Mouse (Mus musculus) ES-Bruce4 (cell line): Measurements from ENCODE around the gene Vinac1. TPM values are rescaled to one million over a fixed set of nuclear protein-coding genes. Genes with fewer than 3 reads are reported as not detected.
"Not testable (repeated sequence)": the region's sequence is repeated elsewhere in the genome, so short reads cannot be mapped to it uniquely, and the experiment has no call there.

Source experiments
- H3K27ac ChIP-seq: 2 replicates; pipeline ENCODE4 v1.5.1; 2012; ENCODE audit warnings: low read length, inconsistent platforms; ENCODE audit not compliant: insufficient read depth
- H3K27me3 ChIP-seq: 2 replicates; pipeline ENCODE4 v1.6.1; 2012; ENCODE audit warnings: mild to moderate bottlenecking, low read length, inconsistent platforms; ENCODE audit not compliant: control insufficient read depth, poor library complexity, insufficient read depth, severe bottlenecking
- H3K36me3 ChIP-seq: 2 replicates; pipeline ENCODE4 v1.6.1; 2012; ENCODE audit warnings: inconsistent platforms, mild to moderate bottlenecking, low read length, moderate library complexity; ENCODE audit not compliant: control insufficient read depth, poor library complexity, insufficient read depth, severe bottlenecking
- H3K4me1 ChIP-seq: one replicate; pipeline ENCODE4 v1.8.1; 2011; ENCODE audit warnings: low read length; ENCODE audit not compliant: control insufficient read depth, insufficient read depth
- H3K4me3 ChIP-seq: 2 replicates; pipeline ENCODE4 v1.5.1; 2011; ENCODE audit warnings: low read depth, mild to moderate bottlenecking, low read length
- H3K9ac ChIP-seq: 2 replicates; pipeline ENCODE4 v1.6.1; 2012; ENCODE audit warnings: low read depth, mild to moderate bottlenecking, inconsistent platforms; ENCODE audit not compliant: poor library complexity, severe bottlenecking
- H3K9me3 ChIP-seq: replicated peaks from 2 replicates; pipeline ENCODE4 v1.6.1; 2012; ENCODE audit warnings: mild to moderate bottlenecking, low read length, inconsistent platforms; ENCODE audit not compliant: control insufficient read depth, poor library complexity, insufficient read depth, severe bottlenecking
- CTCF ChIP-seq: IDR thresholded peaks from one replicate; pipeline ENCODE4 v1.8.1; 2011; ENCODE audit warnings: low read depth, low read length
- EP300 ChIP-seq: IDR thresholded peaks from 2 replicates; pipeline ENCODE4 v1.6.1; 2011; ENCODE audit warnings: low read depth, low read length; ENCODE audit not compliant: insufficient read depth
- POLR2A ChIP-seq: IDR thresholded peaks from one replicate; pipeline ENCODE4 v1.8.1; 2011; ENCODE audit warnings: low read length; ENCODE audit not compliant: insufficient read depth
- polyA plus RNA-seq: library from polyadenylated mRNA; stranded (reverse); fragments of >200 nt; gene quantifications from 2 replicates; pipeline ENCODE4 v1.2.4, GENCODE M21; 2011; ENCODE audit warnings: low read depth; ENCODE audit not compliant: missing spikeins, insufficient read depth, insufficient read length

Vinac1 gene
- polyA plus RNA-seq, 1 experiment, result not detected

DNA sequence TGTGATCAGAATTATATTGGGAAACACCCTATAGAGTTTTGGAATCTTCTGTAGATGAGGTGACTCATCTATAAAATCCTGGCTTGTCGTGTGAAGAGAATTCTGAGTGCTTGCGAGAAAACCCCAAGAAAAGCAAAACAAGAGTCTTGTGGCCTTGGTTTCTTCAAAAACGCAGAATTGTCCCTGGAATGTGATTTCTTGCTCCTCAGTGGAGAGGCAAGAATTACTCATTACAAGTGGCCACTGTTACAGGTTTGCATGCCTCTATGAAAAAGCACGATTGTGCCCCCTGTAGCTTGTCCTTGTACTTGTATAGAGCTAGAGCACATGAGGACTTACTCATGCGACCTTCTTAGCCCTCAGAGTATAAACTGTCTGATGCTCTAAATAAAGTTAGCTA, 12.6 kb downstream of the Vinac1 start:
- no peaks in the 10 kb centered on the region for H3K4me1 ChIP-seq
- H3K9ac ChIP-seq, result no peak overlapping the region
- no peak overlapping the region for H3K4me3 ChIP-seq
- no peak overlapping the region for H3K27ac ChIP-seq
- H3K36me3 ChIP-seq, result no peaks in the 10 kb centered on the region
- no peak for TF ChIP-seq CTCF
- TF ChIP-seq EP300, result no peak
- TF ChIP-seq POLR2A, result no peak
- H3K9me3 ChIP-seq, result no peaks in the 10 kb centered on the region
- no peaks in the 10 kb centered on the region for H3K27me3 ChIP-seq

DNA sequence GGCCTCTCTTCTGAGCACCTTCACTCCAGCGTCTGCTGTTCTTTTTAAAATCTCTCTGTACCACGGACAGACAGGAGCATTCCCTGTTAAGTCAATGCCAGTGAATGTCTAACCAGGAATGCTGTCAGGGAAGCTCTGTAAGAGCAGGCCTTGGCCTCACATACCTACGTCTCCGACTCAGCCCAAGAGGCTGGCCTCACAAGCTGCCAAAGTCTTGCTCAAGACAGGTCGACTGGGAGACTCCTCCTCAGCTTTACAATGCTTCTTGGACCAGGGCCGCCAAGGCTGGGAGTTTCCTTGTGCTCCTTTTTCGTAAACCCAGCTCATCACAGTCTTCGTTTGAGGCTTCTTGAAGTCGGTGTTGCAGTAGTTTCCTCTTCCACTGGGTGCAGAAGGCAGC, 23.2 kb downstream of the Vinac1 start:
- H3K4me3 ChIP-seq, result no peak overlapping the region
- no peaks in the 10 kb centered on the region for H3K9me3 ChIP-seq
- no peaks in the 10 kb centered on the region for H3K36me3 ChIP-seq
- TF ChIP-seq CTCF (no peak), EP300 (no peak), POLR2A (no peak)
- no peaks in the 10 kb centered on the region for H3K4me1 ChIP-seq
- H3K27ac ChIP-seq, result no peak overlapping the region
- no peaks in the 10 kb centered on the region for H3K27me3 ChIP-seq
- H3K9ac ChIP-seq, result no peak overlapping the region

DNA sequence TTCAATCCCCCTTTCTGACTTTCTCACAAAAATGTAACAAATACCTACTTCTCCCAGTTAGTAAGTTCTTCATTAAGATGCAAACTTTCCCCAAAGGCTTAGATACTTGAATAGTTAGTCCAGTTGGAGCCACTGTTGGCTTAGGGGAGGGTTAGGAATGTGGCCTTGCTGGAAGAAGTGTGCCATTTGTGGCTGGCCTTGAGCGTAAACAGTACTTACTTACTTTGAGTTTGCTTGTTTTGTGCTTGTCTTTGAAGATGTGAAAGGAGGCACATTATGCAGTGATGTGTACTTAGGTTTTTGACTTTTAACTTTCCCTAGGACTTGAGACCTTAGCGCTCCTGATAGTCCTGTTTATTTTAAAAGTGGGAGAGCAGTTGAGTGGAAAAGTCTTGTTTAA, 27.9 kb downstream of the Vinac1 start:
- Histone ChIP-seq H3K4me3 (no peak overlapping the region), H3K9me3 (no peaks in the 10 kb centered on the region; the same call in 1 of the 2 replicates), H3K9ac (no peak overlapping the region), H3K4me1 (no peaks in the 10 kb centered on the region), H3K27ac (no peak overlapping the region), H3K27me3 (peaks cover 1% of the 10 kb centered on the region; the same call in 1 of the 2 replicates), H3K36me3 (no peaks in the 10 kb centered on the region)
- TF ChIP-seq POLR2A (no peak), CTCF (no peak), EP300 (no peak)

- not testable (repeated sequence) for H3K4me1 ChIP-seq, H3K4me3 ChIP-seq, H3K27me3 ChIP-seq, H3K36me3 ChIP-seq, H3K9ac ChIP-seq, H3K27ac ChIP-seq, H3K9me3 ChIP-seq
Measured at GRCm38 (mm10) chr2:129008867-129009266, 39.1 kb downstream of the Vinac1 start.

DNA sequence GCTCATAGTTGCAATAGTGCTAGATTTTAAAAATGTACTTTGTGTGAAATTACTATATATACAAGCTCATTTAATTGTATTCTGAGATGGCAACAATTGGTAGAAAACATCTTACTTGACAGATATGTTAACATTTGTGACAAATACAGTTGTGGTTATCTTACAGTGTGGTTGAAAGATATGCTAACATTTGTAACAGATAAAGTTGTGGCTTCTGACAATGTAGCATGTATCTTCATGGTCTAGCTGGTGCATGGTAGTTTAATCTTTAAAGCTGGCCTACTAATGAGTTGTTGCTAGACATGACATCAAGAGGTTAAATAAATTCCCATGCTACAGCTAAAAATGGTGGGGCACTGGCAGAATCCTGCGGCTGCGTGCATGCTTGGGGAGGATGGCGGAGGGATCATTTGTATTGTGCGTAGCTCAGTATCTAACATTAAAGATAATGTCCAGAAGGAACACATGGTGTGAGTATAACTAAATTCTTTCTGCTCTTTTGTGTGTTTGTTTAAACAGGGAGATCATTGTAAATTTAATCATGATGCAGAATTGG, 41.7 kb downstream of the Vinac1 start:
- H3K4me1 ChIP-seq, result no peaks in the 10 kb centered on the region
- no peaks in the 10 kb centered on the region for H3K9me3 ChIP-seq
- H3K9ac ChIP-seq, result no peak overlapping the region
- TF ChIP-seq EP300 (no peak), CTCF (no peak), POLR2A (no peak)
- no peaks in the 10 kb centered on the region for H3K27me3 ChIP-seq
- no peak overlapping the region for H3K4me3 ChIP-seq
- H3K36me3 ChIP-seq, result no peaks in the 10 kb centered on the region
- no peak overlapping the region for H3K27ac ChIP-seq

- TF ChIP-seq CTCF (no peak), EP300 (no peak), POLR2A (no peak)
- no peaks in the 10 kb centered on the region for H3K36me3 ChIP-seq
Measured at GRCm38 (mm10) chr2:129004872-129005271, 43.1 kb downstream of the Vinac1 start.

More at GRCm38 (mm10) chr2:129004872-129005271, 43.1 kb downstream of the Vinac1 start:
- Histone ChIP-seq H3K9ac (no peak overlapping the region), H3K4me3 (no peak overlapping the region), H3K9me3 (no peaks in the 10 kb centered on the region), H3K4me1 (no peaks in the 10 kb centered on the region), H3K27ac (no peak overlapping the region), H3K27me3 (no peaks in the 10 kb centered on the region)
